Mouse (Mus musculus) sigmoid colon, adult 10 weeks (tissue): ENCODE data around the gene Tuba8. TPM values are rescaled to one million over a fixed set of nuclear protein-coding genes. Genes with fewer than 3 reads are reported as not detected.

Experiments
- polyA plus RNA-seq: library from polyadenylated mRNA; stranded (reverse); fragments of 350-450 nt; fragmentation: Illumina TruSeq; extraction: RNeasy Lipid Tissue Mini Kit (QIAGEN cat#74804); gene quantifications from one replicate; pipeline ENCODE4 v1.2.3, GENCODE M21; 2014; ENCODE audit warnings: low read depth, low replicate concordance

The Tuba8 gene
- not detected for polyA plus RNA-seq

DNA sequence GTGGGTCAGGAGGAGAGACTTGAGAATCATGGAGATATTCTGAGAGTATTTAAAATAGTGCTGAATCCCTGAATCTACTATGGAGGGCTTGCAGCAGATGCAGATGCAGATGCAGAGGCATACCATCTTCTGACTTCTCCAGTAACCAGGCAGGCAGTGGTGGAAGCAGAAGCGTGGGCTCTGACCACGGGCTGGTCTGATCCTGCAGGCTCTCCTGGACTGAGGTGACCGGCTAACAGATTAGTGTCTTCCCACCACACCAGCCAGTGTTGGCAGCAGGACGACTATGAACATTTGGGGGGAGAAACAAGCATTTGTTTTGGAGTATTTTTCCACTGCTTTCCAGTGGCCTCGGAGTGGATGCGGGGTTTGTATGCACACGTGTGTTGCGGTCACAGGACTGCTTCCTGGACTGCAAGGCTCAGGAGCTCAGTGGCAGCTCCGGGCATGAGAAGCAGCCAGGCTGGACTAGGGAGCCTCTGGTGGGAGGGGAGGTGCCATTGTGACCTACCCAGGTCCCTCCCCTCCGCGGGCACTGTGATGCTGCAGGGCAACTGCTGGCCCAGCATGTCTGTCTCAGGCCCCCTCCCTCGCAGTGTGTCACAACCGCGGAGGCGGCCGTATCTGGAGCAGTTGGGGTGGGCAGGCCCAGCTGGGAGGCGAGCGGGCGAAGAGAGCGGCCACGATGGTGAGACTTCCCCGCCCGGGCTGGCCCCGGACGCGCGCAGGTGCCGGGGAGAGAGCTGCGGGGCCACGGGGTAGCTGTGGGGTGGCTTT, at the start of gene Tuba8:
Tuba8 (plus strand) TSS at position 548 of the 777 bp plus-strand sequence.

DNA sequence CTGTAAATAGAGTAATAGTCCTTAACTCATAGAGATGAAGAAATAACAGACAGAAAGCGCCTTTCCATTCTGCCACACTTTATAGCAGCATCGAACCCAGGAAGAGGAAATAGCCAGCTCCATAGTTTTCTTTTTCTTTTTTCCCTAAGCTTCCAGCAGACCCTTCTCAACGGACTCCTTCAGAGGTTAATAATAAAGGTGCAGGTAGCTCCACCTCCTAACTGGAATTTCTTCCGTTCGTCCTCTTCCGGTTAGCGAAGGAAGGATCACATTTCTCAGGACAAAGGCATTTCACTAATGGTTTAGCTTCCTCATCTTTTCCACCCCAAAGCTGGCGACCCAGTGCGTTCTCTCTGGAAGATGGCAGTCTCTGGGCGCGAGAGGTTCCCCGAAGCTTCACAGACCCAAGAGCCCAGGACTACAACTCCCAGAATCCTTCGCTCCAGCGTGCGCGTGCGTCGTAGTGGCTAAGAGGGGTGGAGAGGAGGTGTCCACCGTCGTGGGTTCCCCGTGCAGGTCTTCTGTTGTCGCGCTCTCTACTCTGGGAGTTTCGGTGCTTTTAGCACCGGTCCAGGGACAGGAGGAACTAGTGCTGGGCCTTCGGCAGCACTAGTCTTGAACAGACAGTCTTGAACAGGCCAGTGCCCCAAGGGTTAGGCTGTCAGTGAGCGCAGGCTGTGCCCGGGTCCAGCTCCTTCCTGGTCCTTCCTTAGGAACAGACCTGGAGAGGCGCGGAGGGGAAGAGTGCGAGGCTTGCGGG, 26.9 kb upstream of the Tuba8 start, which contains the start of gene Pex26:
Pex26 (plus strand) TSS at position 254 of the 760 bp plus-strand sequence.

DNA sequence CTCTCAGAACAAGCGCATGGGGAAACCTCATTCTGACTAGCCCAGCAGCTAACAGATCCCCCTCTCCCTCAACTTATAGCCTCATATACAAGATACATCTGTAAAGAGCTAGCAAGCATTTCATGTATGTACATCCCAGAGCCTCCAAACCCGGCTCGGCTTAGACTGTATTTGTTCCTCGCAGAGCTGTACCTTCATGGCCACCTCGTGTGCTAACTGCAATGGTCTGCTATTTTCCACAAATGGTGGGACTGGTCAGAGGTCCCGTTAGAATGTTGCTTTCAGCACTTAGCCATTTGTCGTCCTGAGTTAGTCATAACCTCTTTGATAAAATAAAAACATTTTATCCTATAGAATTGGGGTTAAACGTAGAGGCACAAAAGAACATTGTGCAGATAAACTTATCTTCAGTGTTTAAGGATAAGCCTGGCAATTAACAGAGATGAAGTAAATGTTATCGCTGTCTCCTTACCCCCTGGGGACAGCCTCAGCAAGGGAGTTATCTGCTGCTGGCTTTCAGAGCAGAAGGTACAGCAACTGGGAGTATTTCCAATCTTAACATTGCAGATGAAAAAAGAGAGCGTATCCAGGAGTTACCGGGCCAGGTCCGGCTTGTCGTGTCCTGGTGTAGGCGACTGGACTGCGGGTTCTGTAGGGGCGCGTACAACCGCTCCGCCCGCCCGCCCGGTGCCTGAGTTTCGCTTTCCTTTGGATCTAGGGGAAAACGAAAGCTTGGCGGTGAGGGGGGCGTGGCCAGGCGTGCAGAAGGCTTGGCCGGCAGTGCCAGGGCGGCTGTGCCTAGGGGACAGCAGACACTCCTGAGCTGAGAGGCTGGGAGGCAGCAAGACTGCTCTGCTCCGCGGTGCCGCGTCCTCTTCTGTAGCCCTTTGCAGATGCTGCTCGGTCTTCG, 34.9 kb downstream of the Tuba8 start, which contains the start of gene Usp18:
Usp18 (plus strand) TSS at position 780 of the 910 bp plus-strand sequence.

Other genes with a start within 250 kb of the Tuba8 start
- gene Mical3, start 79.7 kb upstream of the Tuba8 start, polyA plus RNA-seq, result 5.5 TPM
- gene Pex26, start 27.0 kb upstream of the Tuba8 start, polyA plus RNA-seq, result 4.6 TPM
- 4.0 TPM for gene Usp18, start 35.2 kb downstream of the Tuba8 start, polyA plus RNA-seq
- gene Slc6a13, start 89.5 kb downstream of the Tuba8 start, polyA plus RNA-seq, result not detected
- 0.73 TPM for gene Slc6a12, start 132.4 kb downstream of the Tuba8 start, polyA plus RNA-seq